In the genomic region with DNA sequence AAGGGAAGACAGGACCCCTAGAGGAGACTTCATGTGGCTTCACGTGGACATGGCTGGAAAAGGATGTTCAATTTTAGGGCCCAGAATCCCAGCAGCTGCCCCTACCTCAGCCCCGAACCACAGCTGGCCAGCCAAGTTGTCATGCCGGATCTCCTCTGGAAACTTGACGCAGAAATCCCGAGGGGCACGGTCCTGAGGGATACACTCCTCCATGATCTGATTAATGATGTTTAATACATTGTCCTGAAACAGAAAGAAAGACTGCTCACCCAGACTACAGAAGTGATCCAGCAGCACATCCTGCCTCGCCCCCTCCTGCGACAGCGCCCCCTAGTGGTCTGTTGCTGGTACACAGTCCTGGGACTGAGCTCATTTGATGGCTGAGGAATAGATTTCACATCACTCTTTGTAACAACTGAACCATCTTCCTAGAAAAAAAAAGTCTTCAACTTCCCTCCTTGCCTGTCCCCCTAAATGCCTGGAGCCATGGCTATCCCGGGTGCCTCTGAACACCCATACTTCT, we compare ENCODE assay signal across 9 mouse cellular contexts. TPM values are rescaled to one million over a fixed set of nuclear protein-coding genes. Genes with fewer than 3 reads are reported as not detected.
A peak's percentile ranks its signal among the peaks of the same experiment; 100 is the strongest.
DNase-seq lines count a peak whose midpoint lies in the region; ATAC-seq and TF ChIP-seq lines count a peak whose summit lies in the region.
"Had no signal": no experiment of that assay in that cellular context is flagged by ENCODE, and none has a peak within 500 bp of the region (broad histone marks: within the 10 kb centered on the region; RNA-seq: fewer than 3 reads in every experiment).

No protein-coding gene starts in this region.

- DNase-seq in adrenal gland, postnatal 10 days, result peak; percentile 71
- no peak for DNase-seq in adrenal gland, adult 2 months
- DNase-seq in lung, adult 2 months, result peak; percentile 43
- DNase-seq in lung, adult 18-20 months, result no peak
- peak; percentile 41 for DNase-seq in c-Kit-positive CD71-positive TER-119-positive erythroid progenitor cells, embryonic 14.5 days (ENCODE audit: low spot score)
- DNase-seq in liver, embryonic 11.5 days (ENCODE audit: low spot score), result peak; percentile 68
- peak; percentile 31 to 81 for DNase-seq in spleen, postnatal 10 days (ENCODE audit: low spot score in 2 of 2)
- DNase-seq in right cerebral cortex, adult 2 months (ENCODE audit: low spot score in 2 of 2), result no peak

- no peak overlapping the region for H3K9ac ChIP-seq in liver, embryonic 11.5 days (ENCODE audit: low read depth, low read length)

- H3K4me3 ChIP-seq in lung, adult 2 months (replicated peaks; ENCODE audit: extremely low read depth, low read depth, low read length), result no peak overlapping the region
- H3K4me3 ChIP-seq in liver, embryonic 11.5 days (ENCODE audit: low read depth, low read length), result no peak overlapping the region

- TF ChIP-seq POLR2A in lung, adult 2 months (IDR thresholded peaks at IDR 0.05; ENCODE audit: borderline replicate concordance, extremely low read depth, low read depth, low read length), result no peak

- H3K9me3 ChIP-seq in liver, embryonic 11.5 days (ENCODE audit: control insufficient read depth, low read length), result no peaks in the 10 kb centered on the region

- ATAC-seq in liver, embryonic 11.5 days (replicated peaks; ENCODE audit: low FRiP score), result no peak

- H3K36me3 ChIP-seq in liver, embryonic 11.5 days (ENCODE audit: control insufficient read depth, insufficient read depth, low read length), result no peaks in the 10 kb centered on the region

- WGBS in lung, adult 2 months, result 52% methylated on average over 10 of the region's 10 CpGs
- WGBS in liver, embryonic 11.5 days, result 53% methylated on average over 10 of the region's 10 CpGs

- no peak overlapping the region for H3K27ac ChIP-seq in liver, embryonic 11.5 days (ENCODE audit: low read depth, low read length)

- no peak overlapping the region for H3K4me2 ChIP-seq in liver, embryonic 11.5 days

- peaks cover 3% of the 10 kb centered on the region; the same call in 1 of the 2 replicates for H3K4me1 ChIP-seq in lung, adult 2 months (ENCODE audit: control insufficient read depth, insufficient read depth, low read length)
- no peaks in the 10 kb centered on the region for H3K4me1 ChIP-seq in liver, embryonic 11.5 days (replicated peaks; ENCODE audit: control insufficient read depth, insufficient read depth, low read length)

- peak; percentile 88 for TF ChIP-seq CTCF in lung, adult 2 months (IDR thresholded peaks at IDR 0.05; ENCODE audit: insufficient read depth, low read length)

- no peaks in the 10 kb centered on the region for H3K27me3 ChIP-seq in liver, embryonic 11.5 days (replicated peaks; ENCODE audit: control insufficient read depth, insufficient read depth, low read length)

RNA-seq across cellular contexts. Expression of a gene that starts 48.4 kb away (rescaled TPM):
- 100 to 1,000 TPM; 140 to 144 TPM for total RNA-seq in adrenal gland, postnatal 10 days (2021)
- total RNA-seq in adrenal gland, adult 2 months (2021), result 100 to 1,000 TPM; 100 to 125 TPM
- 260 and 308 TPM in 2 replicates for polyA plus RNA-seq in adrenal gland, adult 2 months (2012; rRNA removed)
- 318 and 340 TPM in 2 replicates for polyA plus RNA-seq in lung, adult 2 months (2012; rRNA removed)
- polyA plus RNA-seq in liver, embryonic 11.5 days (2014; fragmentation: Nextera tagmentation; extraction: Ambion mirVana), result 8.5 and 12.5 TPM in 2 replicates

RNA-seq across cellular contexts. Expression of a gene that starts 52.3 kb away (rescaled TPM):
- total RNA-seq in adrenal gland, postnatal 10 days (2021), result 1 to 10 TPM; 1.2 to 1.8 TPM
- under 1 TPM; 0.40 to 0.90 TPM for total RNA-seq in adrenal gland, adult 2 months (2021)
- 1.6 and 3.8 TPM in 2 replicates for polyA plus RNA-seq in adrenal gland, adult 2 months (2012; rRNA removed)
- polyA plus RNA-seq in lung, adult 2 months (2012; rRNA removed), result 4.5 and 6.4 TPM in 2 replicates
- polyA plus RNA-seq in liver, embryonic 11.5 days (2014; fragmentation: Nextera tagmentation; extraction: Ambion mirVana), result 0.22 TPM in 1 of 2 replicates, not detected in the other

RNA-seq across cellular contexts. Expression of a gene that starts 52.4 kb away (rescaled TPM):
- total RNA-seq in adrenal gland, postnatal 10 days (2021), result not detected
- not detected for total RNA-seq in adrenal gland, adult 2 months (2021)
- not detected in 2 replicates for polyA plus RNA-seq in adrenal gland, adult 2 months (2012; rRNA removed)
- 1.3 and 1.8 TPM in 2 replicates for polyA plus RNA-seq in lung, adult 2 months (2012; rRNA removed)
- not detected in 2 replicates for polyA plus RNA-seq in liver, embryonic 11.5 days (2014; fragmentation: Nextera tagmentation; extraction: Ambion mirVana)
- total RNA-seq: heart, postnatal 10 days had no signal

Comparison
In these comparisons a context has a peak if more than half of its experiments do, and no peak if none do; other contexts are left out.
1. DNase-seq: peak in adrenal gland, postnatal 10 days (single experiment), lung, adult 2 months (single experiment), c-Kit-positive CD71-positive TER-119-positive erythroid progenitor cells, embryonic 14.5 days (single experiment), liver, embryonic 11.5 days (single experiment) and spleen, postnatal 10 days (2 of 2); none in adrenal gland, adult 2 months (single experiment), lung, adult 18-20 months (0 of 2) and right cerebral cortex, adult 2 months (0 of 2).
2. RNA of a gene that starts 48.4 kb away (polyA plus RNA-seq): 318 to 340 TPM in lung, adult 2 months and 260 to 308 TPM in adrenal gland, adult 2 months; 8.5 to 12.5 TPM in liver, embryonic 11.5 days; every median in the first group is over 10 times any median in the second.